Mouse (Mus musculus): Measurements from ENCODE around the gene Hps6.
A peak's percentile ranks its signal among the peaks of the same experiment; 100 is the strongest.

The Hps6 gene

DNA sequence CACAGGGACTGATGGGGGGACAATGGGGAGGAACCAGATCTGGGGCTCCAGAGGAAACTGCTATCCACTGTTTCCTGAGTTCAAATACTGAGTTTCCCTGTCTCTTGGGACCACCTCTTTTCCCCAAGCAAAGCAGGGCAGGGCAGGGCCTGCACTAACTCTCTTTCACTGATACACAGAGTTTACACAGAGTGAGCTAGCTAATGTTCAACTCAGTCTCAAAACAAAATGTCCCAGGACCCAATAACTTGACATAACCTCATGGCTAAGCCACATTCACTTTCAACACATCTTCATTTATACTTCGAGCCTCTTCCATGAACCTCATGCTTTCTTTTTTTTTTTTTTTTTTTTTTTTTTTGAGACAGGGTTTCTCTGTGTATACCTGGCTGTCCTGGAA is 26.3 kb downstream of the Hps6 start:
- DNase-seq (ENCODE audit: low spot score in 2 of 2), result no peak

- DNase-seq (ENCODE audit: low spot score in 2 of 2), result no peak
These were observed 27.1 kb downstream of the Hps6 start for GRCm38 (mm10) chr19:46030196-46030983.

DNA sequence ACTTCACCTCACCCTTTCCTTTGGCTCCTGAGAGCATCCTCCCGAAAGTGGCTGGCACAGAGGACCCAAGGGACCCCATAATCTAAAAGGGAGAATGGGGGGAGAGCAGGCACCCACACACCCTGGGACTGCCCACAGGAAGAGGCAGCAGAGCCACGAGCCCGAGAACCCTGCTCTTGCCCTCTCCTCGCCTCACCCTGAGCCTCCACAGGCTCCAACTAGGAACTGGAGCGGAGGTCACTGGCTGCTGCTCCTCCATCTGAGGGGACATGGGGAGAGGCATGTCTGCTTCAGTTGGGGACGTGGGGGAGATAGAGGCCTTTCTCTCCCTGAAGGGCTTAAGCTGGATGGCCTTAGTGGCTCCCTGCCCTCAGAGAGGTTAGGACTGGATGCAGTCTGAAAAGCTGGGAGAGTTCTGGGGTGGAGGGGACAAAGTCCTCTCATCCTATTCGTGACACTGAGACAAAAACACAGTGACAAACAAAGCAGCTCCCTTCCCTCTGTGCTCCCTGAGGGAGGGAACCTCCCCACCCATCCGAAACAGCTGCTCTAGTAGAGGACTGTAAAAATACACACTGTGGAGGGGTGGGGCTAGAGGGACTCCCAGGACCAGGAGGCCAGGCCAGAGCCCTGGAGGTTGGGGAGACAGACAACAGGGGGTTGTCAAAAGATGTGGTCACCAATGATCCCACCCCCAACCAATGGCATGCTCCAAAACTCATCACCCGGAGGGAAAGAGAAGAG is 28.6 kb downstream of the Hps6 start:
- no peak for DNase-seq (ENCODE audit: low spot score in 2 of 2)

GRCm38 (mm10) chr19:46032731-46033510 is 29.6 kb downstream of the Hps6 start:
- peak; percentile 52 to 56 for DNase-seq (ENCODE audit: low spot score in 2 of 2)

GRCm38 (mm10) chr19:46033911-46034310 is 30.6 kb downstream of the Hps6 start:
- no peak for DNase-seq (ENCODE audit: low spot score in 2 of 2)

DNA sequence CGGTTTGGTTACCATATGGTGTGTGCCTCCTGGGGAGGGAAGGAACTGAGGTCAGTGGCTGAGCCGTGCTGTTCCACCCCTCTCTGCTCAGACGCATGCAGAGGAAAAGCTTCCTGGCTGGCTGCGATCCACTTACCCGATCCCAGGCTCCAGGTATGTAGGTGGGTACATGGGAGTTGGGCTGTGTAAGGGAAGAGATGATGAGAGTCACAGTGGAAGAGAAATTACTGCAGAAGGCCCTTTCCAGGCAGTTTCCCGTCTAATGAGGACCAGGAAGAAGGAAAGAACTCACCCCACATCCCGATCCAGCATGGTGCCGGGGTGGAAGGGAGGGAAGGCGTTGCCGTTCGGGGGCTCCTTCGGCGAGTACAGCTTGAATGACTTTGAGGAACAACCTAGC is 32.7 kb downstream of the Hps6 start:
- no peak for DNase-seq (ENCODE audit: low spot score in 2 of 2)

GRCm38 (mm10) chr19:46036477-46037242 is 33.4 kb downstream of the Hps6 start:
- DNase-seq (ENCODE audit: low spot score in 2 of 2), result no peak

- no peak for DNase-seq (ENCODE audit: low spot score in 2 of 2)
These were observed 34.1 kb downstream of the Hps6 start for GRCm38 (mm10) chr19:46037243-46037924.

DNA sequence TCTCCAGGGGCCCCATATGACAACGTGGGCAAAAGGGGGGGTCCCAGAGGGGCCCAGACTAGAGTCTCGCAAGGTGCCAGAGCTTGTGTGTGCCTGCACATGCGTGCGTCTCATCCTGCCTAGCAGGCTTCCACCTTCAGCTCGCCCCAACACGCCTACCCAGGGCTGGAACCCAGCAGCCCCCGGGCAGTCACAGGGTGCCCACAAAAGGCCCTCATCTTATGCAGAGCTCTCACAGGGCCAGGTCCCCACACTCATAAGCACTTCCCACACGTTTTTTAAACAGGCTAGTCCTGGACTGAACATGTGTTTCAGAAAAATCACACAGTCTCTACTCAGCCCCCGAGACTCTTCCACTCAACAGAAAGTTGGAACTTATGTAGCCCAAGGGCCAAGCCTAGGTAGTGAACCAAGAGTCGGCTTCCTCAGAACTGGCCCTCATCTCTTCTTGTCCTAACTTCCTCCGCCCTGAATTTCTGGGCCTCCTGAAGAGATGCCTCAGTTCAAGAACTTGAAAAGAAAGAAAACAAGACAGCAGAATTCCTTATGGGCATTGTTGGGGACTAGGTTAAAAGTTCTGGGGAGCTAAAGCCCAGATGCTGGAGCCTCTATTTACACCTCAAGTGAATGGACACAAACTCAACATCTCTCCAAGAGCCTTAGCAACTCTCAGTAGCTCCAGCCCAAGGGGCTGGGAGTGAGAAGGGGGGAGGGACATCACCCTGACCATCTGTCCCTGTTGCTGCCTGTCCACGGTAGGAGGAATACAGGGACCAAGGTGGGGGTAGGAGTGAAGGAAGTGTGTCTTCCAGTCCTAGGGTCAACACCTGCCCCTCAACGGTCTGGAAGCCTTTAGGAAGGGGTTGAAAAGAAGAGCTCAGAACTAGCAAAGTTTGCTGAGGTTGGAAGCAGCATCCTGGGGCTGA is 34.9 kb downstream of the Hps6 start:
- DNase-seq (ENCODE audit: low spot score in 2 of 2), result no peak

GRCm38 (mm10) chr19:46038851-46039260 is 35.5 kb downstream of the Hps6 start:
- no peak for DNase-seq (ENCODE audit: low spot score in 2 of 2)

GRCm38 (mm10) chr19:46039478-46039877 is 36.2 kb downstream of the Hps6 start:
- peak; percentile 74 to 75 for DNase-seq (ENCODE audit: low spot score in 2 of 2)

DNA sequence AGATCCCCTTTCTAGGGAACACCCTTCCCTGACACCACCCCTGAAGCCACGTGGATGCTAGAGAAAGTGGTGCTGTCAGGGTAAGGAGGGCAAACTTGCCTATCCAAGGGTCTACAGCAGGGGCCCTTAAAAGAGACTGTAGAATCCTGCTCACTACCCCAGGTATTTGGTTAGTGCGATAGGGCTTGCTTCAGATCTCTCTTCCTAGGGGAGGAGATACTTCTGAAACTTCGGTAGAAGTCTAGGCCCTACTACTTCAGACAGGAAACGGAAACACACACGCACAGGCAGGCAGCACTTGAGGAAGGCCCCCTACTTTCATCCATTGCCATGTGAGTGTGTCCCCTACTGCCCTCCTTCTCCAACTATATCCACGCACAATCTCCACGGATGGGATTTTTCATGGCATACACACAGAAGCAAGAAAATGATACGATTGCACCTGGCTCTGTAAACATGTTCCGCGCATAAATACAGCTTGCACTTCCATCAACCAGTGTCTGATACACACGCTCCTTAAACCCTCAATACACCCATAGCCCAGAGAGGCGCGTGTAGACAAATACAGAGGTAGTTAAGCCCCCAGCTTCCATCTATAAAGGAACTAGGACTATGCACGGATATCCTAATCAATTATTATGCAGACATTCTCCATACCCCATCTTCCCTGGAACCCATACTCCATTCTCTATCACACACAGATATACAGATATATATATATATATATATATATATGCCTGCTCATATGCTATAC is 37.0 kb downstream of the Hps6 start:
- DNase-seq (ENCODE audit: low spot score in 2 of 2), result no peak

- no peak for DNase-seq (ENCODE audit: low spot score in 2 of 2)
These were observed 38.1 kb downstream of the Hps6 start for GRCm38 (mm10) chr19:46041299-46041932.

DNA sequence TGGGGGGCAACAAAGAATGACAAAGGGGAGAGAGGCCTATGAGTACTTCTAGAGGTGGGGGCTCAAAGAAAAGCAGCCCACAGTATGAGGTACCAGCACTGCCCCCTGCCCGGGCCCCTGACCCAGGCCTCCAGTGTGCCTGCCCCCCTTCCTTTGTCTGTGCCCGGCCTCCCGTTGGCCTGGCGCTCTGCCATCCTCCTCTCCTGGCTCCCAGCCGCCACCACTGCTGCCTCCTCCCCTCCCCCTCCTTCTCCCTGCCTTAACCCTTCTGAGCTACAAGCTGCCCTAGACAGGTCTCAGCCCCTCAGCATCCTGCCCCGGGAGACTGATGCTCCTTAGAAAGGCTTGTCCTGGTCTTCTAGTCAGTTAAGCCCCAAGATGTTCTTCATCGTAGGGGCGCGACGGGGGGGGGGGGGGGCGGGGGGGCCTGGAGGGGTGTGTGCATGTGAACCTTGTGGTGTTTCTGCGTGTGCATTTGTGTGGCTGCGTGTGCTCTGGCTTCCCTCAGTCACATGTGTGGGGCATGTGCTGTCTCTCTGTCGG is 38.7 kb downstream of the Hps6 start:
- peak in 1 of 2 experiments; percentile 77 for DNase-seq (ENCODE audit: low spot score in 2 of 2)

- peak in 1 of 2 experiments; percentile 54 for DNase-seq (ENCODE audit: low spot score in 2 of 2)
These were observed 39.2 kb downstream of the Hps6 start for GRCm38 (mm10) chr19:46042476-46043011.

DNA sequence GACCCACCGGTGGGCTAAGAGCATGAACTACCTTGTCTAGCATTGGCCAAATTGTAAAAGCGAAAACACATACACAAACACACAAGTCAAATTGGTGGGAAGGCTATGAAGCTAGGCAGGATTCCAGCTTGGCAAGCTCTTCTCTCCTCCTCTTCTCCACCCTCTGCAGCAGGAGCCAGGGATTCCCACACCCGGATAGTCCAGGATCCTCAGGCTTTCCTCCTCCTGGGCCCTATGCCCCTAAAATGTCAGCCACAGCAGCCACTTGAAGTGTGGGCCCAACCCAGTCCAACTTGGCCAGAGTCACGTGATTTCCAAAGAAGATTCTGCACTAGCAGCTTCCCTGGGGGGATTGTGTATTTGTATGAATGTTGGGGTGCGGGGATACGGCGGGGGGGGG is 40.1 kb downstream of the Hps6 start:
- DNase-seq (ENCODE audit: low spot score in 2 of 2), result no peak

DNA sequence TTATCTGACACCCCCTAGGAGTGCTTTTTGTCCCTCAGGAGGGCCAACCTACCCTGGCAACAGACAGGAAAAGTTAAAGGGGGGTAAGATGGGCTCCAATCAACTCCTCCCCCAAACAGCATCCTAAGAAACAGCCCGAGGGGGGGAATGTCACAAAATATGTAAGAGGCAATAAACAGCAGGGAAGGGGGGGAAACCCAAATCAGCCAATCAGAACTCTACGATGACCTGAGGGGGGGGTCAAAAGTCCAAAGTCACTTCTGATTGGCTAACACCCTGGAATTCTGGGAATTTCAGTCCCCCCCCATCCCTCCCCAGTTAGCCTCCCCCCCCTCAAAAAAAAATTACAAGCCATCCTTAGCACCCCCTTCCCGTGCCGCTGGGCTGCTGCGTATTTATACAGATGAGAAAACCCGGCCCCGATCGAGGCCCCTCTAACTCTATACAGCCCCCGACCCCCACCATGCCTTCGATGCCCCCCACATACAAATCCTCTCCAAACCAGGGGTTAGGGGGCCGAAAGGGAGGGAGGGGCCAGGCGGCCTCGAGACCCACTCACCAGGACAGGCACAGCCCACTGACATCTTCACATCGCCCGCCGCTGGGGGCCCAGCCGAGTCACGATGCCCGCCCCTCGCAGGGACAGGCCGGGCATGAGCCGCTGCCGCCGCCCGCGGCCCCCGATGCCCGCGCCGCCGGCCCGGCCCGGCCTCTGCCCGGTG is 41.1 kb downstream of the Hps6 start, which contains the start of gene Pprc1:
Gene Pprc1, plus strand, starts transcription at position 616 of the 722 bp plus-strand sequence.
- DNase-seq (ENCODE audit: low spot score in 2 of 2), result no peak

All from frontal cortex, postnatal 36 days (tissue).